Mouse (Mus musculus) cerebellum, adult 11 months (tissue): ENCODE data around the gene Ciao2b.
"Not testable (repeated sequence)": the region's sequence is repeated elsewhere in the genome, so short reads cannot be mapped to it uniquely, and the experiment has no call there.

Experiments
- DNase-seq: peaks from one replicate; pipeline ENCODE4 v3.0.0; 2022

The Ciao2b gene

DNA sequence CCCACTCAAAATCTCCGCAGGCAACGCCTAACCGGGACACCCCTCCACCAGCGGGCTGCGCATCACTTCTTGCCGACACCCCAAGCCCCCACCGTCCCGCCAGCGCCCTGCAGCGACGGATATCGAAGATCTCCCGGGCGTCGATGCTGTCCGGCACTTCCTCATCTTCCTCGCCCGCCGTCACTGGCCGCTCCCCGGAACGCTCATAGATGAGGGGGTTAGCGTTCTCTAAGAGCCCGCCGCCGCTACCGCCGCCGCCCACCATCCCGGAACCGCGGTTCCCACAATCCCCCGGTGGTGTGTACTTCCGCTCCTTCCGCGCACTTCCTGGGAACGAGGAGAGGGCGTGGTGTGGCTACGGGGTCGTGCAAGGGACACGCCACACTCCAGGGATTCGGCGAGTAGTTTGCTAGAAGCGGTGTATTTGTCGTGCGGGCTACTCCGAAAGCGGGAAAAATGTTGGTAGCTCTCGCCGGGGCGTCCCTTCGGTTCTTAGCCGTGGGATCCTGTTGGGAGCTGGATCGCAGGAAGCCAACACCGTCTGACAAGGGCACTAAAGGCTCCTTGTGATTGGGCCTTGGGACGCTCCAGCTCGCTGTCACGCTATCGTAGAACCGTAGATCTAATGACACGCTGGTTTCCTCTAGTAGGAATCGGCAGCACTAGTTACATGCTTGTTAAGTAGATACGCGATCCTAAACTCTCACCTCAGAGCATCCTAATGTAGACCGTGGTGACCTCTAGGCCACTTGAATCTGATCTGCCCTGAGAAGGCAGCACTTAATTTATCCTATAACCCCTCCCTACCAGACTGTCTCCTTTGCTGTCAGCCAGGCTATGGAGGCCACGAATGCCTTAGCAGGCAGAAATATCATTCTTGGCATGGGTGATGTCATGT, at the start of gene Ciao2b:
Gene Ciao2b, minus strand, starts transcription at position 540 of the 898 bp plus-strand sequence.
- peak; percentile 83 for DNase-seq

DNA sequence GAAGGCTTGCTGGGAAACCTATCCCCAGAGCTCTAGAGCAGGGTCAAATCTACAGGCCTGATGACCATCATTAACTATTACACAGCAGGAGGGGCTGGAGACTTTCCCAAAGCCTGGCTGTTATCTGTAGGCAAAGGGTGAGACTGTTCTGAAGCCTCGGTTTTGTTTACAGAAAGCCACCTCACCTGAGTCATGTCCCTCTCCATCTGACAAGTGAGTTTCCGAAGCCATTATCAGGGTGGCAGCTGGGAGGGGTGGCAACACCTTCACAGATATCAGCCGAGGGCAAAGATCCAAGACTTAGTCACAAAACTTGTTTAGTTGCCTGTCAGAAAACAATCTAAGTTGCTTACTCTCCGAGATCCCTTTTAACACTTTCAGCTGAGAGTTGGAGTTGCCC, 46.7 kb upstream of the Ciao2b start:
- no peak for DNase-seq

DNA sequence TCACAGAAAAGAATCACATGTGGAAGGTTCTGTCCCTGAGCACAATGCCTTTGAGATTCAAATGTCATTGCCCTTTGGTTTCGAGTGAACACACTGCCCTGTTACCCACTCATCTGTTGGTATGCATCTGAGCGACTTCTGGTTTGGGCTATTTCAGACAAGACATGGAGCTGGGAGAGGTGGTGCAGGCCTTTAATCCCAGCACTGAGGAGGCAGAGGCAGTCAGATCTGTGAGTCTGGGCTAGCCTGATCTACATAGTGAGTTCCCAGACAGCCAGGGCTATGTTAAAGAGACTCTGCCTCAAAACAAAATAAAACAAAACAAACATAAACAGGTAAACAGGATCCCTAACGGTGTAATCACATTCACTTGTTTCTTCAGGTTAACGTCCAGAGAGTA, 13.8 kb upstream of the Ciao2b start:
- DNase-seq = no peak

DNA sequence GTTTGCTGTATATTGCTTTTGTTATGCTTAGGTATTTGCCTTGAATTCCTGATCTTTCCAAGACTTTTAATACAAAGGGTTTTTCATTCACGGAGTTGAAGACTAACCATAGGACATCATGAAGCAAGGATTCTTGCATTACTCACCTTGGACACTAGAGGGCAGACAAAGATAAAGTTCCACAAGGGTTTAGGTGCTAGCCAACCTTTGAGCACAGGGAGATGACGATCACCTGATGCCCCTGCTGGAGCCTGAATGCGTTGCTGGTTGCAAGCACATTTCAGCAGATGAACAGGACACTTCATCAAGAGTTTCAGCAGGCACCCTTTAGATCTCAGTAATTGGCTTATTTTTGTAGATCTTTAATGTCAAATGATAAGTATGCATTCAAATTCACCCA, 13.2 kb upstream of the Ciao2b start:
- peak; percentile 58 for DNase-seq

DNA sequence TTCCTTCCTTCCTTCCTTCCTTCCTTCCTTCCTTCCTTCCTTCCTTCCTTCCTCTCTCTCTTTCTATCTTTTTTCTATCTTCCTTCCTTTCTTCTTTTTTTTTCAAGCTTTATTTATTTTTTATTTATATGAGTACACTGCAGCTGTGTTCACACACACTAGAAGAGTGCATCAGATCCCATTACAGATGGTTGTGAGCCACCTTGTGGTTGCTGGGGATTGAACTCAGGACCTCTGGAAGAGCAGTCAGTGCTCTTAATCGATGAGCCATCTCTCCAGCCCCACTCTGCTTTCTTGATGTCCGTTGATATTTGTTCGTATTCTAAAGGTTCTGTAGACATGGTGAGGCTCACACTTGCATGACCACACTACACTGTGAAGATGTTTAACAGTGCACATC, 2.4 kb upstream of the Ciao2b start:
- not testable (repeated sequence) for DNase-seq

DNA sequence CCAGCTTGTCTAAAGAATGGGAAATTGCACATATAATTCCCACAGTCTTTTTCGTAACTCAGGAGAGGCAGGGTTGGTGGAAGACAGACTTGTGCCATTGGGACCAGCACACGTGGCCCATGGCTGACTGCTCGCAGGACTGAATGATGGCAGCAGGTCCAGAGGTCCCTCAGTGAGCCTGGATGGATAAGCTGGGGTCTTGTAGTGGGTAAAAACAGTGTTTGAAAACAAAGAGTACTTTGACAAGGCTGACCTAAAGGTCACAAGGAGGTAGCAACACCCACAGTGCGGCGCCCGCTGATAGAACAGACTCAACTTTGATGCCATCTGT, 524 bp upstream of the Ciao2b start:
- DNase-seq = no peak

DNA sequence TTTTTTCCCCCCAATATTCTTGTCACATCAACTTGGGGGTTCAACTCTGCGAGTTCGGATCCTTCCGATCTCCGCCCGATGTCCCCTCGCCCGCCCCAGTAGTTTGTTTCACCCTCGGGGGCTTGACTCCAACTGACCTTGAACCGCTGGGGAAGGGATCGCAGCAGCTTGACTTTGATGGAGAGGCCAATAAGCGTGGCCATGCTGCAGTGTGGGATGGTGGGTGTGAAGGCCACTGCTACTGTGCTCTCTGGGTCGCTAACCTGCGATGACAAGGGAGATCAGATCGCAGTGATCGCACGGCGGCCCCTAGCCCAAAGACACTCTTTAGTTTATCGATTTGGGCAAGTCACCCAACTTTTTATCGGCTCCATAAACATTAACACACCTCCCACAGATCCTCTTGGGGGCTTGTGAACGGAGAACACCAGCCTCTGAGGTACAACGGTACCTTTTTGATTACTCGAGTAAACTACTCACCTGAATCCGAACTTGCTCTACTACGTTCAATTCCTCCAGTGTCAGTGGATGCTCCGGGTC, 864 bp downstream of the Ciao2b start:
- no peak for DNase-seq

DNA sequence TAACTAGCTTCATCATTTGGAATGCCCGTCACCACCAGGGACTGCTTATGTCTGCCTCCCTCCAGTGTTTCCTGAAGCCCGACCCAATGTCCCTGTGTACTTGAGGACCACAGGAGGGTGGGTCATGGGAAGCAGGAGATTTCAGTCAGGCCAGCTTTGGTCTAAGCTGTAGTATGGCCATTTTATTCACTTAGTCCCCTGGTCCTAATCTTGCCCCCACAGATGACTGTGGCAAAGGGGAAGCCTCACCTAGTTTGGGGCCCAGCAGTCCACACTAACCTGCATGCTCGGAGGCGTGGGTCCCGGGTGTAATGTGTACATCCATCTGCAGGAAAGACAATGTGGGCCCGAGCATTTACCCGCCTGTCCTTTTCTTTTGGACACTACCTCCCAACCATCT, 1.5 kb downstream of the Ciao2b start:
- no peak for DNase-seq

DNA sequence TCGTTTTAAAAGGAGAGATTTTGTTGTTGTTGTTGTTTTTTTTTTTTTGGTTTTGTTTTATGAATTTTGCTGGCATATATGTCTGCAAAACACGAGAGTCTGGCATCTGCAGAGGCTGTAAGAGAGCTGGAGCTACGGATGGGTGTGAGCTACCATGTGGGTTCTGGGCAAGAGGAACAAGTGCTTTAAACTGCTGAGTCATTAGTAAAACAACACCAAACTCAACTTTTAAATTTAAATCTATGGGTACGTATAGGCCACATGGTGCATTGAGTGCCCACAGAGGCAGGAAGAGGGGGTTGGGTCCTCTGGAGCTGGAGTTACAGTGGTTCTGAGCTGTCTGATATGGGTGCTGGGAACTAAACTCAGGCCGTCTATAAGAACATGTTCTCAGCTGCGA, 3.8 kb downstream of the Ciao2b start:
- DNase-seq = no peak

DNA sequence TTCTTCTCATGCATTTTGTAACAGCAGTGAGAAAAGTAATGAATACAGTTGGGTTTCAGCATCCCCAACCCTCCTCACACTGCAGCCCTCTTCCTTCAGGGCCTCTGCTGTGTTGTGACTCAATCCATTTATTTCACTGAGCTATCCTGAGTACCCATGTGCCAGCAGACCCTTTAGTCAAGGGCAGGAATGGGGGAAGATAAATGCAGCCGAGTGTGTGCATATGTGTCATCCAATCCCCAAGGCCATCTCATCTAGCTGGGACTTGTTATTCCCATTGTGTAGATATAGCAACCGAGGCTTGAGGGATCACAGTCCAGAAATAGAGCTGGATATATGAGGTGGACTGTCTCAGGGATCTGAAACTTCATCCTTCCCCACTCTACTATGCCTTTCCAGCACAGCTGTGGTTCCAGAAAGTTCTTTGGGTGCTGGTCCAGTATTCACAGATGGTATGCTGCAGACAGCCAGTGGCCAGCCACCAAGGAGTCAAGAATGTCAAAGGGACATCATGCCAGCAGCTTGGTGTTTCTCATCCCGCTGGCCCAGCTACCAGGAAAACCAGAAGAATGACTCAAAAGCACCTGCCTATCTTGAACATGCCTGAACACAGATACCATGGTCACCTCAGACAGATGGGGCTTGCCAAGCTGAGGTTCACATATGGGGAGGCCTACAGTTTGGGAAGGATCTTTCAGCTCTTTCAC, 6.6 kb downstream of the Ciao2b start:
- DNase-seq = no peak

DNA sequence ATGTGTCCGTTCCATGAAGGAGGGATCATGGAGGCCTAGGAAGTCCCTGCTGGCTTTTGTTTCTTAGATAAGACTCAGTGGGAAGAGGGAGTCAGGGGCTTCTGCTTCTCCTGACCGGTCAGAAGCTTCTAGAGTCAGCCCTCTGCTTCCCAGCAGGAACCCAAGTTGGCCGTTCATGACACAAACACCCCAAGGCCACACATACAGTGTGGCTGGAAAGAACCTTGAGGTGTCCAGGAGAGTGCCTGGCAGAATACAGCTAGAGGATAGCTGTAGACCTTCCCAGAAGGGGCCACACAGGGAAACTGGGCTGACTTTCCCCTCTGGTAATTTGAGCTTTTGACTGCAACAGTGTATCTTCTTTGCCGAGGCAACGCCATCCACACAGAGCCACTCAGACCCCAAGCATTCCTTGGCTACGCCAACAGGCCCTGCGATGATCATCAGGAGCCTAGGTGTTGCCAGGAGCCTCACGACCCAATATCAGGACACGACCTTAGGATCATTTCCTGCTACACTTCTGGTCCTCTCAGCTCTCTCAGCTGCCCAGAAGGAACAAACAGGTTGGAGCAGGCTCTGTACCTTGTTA, 8.5 kb downstream of the Ciao2b start:
- no peak for DNase-seq

DNA sequence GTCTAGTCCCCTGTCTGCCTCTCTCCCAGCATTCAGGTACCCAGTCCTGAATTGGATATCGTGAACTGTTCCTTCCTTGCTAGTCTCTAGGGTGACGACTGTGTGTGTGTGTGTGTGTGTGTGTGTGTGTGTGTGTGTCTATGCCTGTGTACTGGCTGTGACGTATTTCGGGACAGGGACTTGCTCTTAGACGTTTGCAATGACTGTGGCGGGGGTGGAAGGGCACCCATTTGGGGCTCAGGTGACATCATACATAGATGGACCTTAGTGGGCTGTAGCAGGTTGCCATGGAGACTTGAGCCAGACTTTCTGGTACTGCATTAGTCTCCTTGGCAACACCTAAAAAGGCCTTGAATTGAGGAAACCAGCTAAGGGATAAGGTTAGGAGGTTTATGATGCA, 9.3 kb downstream of the Ciao2b start:
- DNase-seq = no peak

DNA sequence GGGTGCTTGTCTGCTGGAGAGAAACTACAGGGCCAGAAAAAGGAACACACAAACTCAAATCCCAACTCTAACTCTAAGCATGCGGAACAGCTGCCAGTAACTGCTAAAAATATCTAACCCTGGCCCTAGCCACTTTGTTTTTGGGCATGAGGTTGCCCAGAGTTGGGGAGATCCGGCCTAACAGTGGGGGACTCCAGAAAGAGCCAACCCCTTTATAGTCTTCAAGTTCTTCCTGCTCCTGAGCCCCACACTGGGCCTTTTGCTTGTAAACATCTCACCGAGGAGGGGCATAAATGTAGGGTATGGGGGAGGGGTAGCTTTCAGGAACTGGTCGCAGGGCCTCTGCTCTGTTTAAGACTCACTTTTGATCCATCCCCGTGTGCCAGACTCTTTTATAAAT, 9.8 kb downstream of the Ciao2b start:
- no peak for DNase-seq

DNA sequence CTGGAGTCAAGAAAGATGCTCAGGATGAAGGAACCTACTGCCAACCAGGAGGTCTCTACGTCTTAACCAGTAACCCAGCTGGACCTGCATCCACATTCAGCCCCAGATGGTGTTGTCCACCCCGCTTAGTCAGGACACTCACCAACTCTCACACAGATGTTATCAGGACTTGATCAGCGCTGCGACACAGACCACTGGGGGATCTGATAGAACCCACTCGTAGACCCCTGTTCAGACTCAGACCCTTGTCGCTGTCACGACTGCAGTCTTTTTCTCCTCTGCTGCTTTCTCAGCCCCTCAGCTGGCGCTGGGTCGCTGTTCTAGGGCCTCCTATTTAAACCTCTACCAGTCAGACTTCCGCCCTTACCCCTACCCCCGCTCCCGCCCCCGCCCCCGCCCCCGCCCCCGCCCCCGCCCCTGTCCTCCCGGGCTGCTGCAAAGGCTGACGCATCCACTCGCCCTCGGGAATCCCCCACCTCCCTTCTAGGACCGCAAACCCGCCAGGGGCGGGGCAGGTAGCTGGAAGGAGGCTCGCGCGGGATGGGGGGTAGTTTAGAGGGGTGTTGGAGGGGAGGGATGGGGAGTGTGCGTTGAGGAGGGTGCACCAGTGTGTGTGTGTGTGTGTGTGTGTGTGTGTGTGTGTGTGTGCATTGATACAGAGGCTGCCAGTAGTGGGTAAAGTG, 10.6 kb downstream of the Ciao2b start, which contains the start of gene Rrad:
Gene Rrad, minus strand, starts transcription at position 347 of the 683 bp plus-strand sequence.
- DNase-seq = no peak

DNA sequence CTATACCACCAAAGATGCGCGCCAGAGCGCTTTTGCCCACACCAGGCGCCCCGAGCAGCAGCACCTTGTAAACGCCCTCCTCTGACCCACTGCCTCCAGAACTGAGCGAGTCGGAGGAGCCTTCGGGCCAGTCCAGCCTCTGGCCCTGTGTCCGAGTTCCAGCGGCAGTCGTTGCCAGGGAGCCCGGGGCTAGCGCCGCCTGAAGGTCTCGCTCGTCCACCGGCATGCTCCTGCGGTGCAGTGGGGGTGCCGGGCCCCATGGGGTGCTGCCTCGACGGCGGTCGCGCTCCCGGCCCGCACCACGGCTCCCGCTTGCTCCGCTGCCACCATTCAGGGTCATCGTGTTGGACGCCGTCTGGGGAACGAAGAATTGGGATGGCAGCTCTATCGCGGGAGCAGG, 11.2 kb downstream of the Ciao2b start:
- no peak for DNase-seq

DNA sequence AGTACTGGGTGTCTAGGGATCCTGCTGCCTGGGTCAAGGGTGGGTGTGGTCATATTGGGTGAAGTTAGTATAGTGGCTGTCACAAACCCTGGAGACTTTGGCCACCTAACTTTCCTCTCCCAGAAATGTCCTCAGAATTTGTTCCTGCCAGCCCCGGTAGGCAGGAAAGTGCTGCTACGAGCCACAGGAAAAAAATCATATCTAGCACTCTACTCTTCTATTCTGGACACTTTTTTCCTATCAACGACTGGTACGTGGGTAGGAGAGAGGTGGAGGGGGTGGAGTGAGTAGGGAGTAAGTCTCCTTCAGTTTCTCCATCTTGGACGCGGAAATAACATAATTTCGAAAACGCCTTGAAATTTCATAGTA, 11.7 kb downstream of the Ciao2b start:
- no peak for DNase-seq

DNA sequence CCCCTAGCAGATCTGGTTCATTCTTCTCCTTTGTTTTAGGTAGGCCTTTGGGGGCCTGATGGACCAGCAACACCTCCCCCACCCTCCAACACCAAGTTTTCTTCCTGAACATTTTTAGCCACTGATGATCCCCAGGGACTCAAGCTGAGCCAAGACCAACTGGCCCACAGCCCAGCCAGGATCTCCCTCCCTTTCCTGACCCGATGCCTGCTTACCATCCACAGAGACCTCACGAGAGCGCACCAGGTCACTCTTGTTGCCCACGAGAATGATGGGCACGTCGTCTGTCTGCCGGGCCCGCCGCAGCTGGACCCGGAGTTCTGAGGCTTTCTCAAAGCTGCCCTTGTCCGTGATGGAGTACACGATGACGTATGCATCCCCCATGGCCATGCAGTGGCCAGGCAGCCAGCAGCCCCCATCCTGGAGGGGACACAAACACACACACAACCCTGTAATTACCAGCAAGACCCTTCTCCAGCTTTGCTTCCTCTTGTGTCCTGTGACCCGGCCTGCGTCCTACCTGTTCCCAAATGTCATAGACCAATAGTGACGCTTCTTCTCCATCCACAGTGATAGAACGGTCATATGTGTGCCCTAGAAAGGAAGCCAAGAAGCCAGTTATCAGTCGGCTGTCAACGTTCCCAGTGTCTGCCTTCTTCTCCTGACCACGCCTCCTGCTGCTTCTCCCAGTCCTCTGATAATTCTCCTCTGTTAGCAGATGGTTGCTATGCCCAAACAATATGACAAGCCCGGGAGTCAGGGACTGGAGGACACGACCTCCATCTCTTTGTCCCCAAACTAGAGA, 12.3 kb downstream of the Ciao2b start:
- no peak for DNase-seq

DNA sequence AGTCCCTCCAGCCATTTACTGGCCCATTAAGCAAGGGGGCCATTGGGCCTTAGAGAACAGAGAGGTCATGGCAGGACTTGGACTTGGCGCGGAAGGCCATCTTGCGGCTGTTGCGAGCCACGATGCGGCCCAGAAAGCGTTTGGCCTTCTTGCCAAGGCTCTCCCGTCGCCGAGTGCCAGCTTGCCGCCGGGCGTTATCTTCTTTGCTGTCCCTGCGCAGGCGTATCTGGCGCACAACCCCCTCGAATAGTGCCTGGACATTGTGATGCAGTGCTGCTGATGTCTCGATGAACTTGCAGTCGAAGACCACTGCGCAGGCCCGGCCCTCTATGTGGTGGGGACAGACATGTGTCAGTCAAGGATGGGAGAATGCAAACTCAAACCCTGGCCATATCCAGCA, 13.4 kb downstream of the Ciao2b start:
- DNase-seq = no peak

DNA sequence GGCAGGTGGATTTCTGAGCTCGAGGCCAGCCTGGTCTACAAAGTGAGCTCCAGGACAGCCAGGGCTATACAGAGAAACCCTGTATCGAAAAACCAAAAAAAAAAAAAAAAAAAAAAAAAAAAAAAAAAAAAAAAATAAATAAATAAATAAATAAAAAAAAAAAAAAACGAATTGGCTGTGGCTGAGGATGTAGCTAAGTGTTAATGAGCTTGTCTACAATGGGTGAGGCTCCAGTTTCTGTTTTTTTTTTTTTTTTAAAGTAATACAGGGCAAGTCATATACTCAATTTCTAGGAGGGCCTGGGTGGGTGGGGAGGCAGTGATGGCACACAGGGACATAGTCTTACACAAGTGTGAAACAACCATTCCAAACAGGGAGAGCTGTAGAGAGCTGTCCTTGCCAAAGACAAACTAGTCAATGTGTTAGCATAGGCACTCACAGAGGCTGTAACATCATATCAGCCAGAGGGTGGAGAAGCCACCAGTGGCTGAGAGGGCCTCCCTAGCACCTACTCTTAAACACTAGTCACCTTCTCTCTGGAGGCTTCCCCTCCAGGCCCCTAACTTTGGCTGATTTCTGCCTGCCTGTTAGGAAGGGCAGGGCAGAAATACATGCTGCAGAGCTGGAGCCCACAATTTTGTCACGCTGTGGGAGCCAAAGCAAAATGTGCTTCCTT, 14.6 kb downstream of the Ciao2b start:
- DNase-seq = no peak

DNA sequence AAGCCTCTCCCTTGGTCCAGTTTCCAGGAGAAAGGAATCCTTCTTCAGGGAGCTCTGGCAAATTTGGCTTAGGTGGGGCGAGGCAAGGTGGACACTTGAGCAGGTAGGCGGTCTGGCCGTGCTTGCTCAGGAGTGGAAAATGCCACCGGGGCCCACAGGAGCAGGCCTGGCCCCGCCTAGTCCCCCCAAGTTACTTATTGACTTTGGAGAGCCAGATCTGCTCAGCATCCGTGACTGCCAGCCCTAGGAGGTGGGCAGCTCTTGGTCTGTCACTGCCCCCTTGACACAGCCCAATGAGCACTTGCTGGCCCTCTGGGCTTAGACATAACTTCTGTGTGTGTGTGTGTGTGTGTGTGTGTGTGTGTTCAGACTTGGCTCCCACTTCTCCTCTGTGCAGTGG, 17.6 kb downstream of the Ciao2b start, which contains the start of gene Cdh16:
Gene Cdh16, minus strand, starts transcription at position 236 of the 400 bp plus-strand sequence.
- no peak for DNase-seq

DNA sequence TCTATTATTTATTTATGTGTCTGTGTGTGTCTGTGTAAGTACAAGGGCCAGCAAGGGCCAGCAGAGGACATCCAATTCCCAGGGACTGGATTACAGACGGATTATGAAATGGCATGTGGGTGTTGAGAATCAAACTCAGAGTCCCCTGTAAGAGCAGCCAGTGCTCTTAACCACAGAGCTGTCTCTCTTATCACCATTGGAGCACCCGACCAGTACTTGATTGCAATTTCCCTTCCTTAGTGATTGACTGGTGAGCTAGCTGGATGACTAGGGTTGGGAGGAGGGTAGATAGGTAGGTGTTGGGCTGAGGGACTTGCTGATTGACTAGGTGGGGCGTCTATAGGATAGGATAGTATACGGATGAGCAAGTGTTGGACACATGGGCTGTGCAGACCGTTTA, 21.0 kb downstream of the Ciao2b start:
- no peak for DNase-seq

DNA sequence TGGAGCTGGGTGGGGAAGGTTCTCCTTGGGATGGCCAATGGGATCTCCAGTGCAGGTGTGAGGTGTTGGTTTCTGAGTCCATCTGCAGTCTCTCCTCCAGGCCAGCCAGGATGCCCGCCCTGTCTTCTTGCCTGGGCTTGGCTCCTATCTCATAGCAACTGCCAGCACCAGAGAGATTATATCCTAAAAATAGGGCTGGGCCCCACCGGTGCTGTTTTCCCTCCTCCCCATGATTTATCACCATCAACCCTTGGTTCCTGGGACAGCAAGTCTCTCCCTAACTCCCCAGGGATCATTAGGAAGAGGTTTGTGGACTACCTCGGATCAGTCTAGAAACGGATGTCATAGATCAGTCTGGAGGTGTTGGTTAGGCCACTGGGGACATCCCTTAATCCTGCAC, 28.6 kb downstream of the Ciao2b start:
- no peak for DNase-seq
